13 mouse cellular contexts compared by ENCODE assay signal in genomic region chr2:168583084-168583483, GRCm38 (mm10). TPM values are rescaled to one million over a fixed set of nuclear protein-coding genes. Genes with fewer than 3 reads are reported as not detected.
A peak's percentile ranks its signal among the peaks of the same experiment; 100 is the strongest.
DNase-seq lines count a peak whose midpoint lies in the region; ATAC-seq and TF ChIP-seq lines count a peak whose summit lies in the region.
"Had no signal": no experiment of that assay in that cellular context is flagged by ENCODE, and none has a peak within 500 bp of the region (broad histone marks: within the 10 kb centered on the region; RNA-seq: fewer than 3 reads in every experiment).

No protein-coding gene starts in this region.

- H3K27me3 ChIP-seq in heart, embryonic 14.5 days (ENCODE audit: control insufficient read depth, insufficient read depth, low read length), result no peaks in the 10 kb centered on the region
- no peaks in the 10 kb centered on the region for H3K27me3 ChIP-seq in intestine, postnatal 0 days (replicated peaks; ENCODE audit: control insufficient read depth, insufficient read depth, low read length)
- peaks cover 23% of the 10 kb centered on the region for H3K27me3 ChIP-seq in midbrain, embryonic 10.5 days (ENCODE audit: low read depth, poor library complexity, severe bottlenecking)
- no peaks in the 10 kb centered on the region for H3K27me3 ChIP-seq in forebrain, embryonic 14.5 days (replicated peaks; ENCODE audit: control insufficient read depth, insufficient read depth, low read length)

- DNase-seq in spleen, postnatal 36 days (ENCODE audit: low spot score in 2 of 2), result peak; percentile 31 to 46
- DNase-seq in spleen, postnatal 10 days (ENCODE audit: low spot score in 2 of 2), result no peak
- peak; percentile 53 for DNase-seq in thymus, postnatal 4 days
- no peak for DNase-seq in midbrain, embryonic 10.5 days (ENCODE audit: low spot score)
- DNase-seq in forebrain, embryonic 14.5 days (ENCODE audit: low spot score), result no peak
- DNase-seq: cerebellum, postnatal 10 days; kidney, adult 9 months; layer of hippocampus, adult 9-11 months; liver, postnatal 0 days had no signal

- WGBS in heart, embryonic 14.5 days, result 73% methylated on average over 5 of the region's 5 CpGs
- WGBS in intestine, postnatal 0 days, result 74% methylated on average over 5 of the region's 5 CpGs
- WGBS in midbrain, embryonic 10.5 days, result 86% methylated on average over 5 of the region's 5 CpGs
- WGBS in forebrain, embryonic 14.5 days, result 85% methylated on average over 5 of the region's 5 CpGs

- peaks cover 70 to 88% of the 10 kb centered on the region in 2 experiments for H3K4me1 ChIP-seq in heart, embryonic 14.5 days (ENCODE audit: control insufficient read depth in 2 of 2, insufficient read depth in 2 of 2, low read length in 2 of 2)
- H3K4me1 ChIP-seq in intestine, postnatal 0 days (replicated peaks; ENCODE audit: control insufficient read depth, insufficient read depth, low read length), result no peaks in the 10 kb centered on the region
- peaks cover 46% of the 10 kb centered on the region for H3K4me1 ChIP-seq in midbrain, embryonic 10.5 days
- peaks cover 5% of the 10 kb centered on the region; the same call in 1 of the 2 replicates for H3K4me1 ChIP-seq in forebrain, embryonic 14.5 days (ENCODE audit: control insufficient read depth, insufficient read depth, low read length)

- H3K4me3 ChIP-seq in heart, embryonic 14.5 days (ENCODE audit: control insufficient read depth in 1 of 2, insufficient read depth in 1 of 2, low read depth in 1 of 2, low read length in 2 of 2), result no peak overlapping the region
- H3K4me3 ChIP-seq in intestine, postnatal 0 days (ENCODE audit: low read depth, low read length), result no peak overlapping the region
- H3K4me3 ChIP-seq in midbrain, embryonic 10.5 days, result no peak overlapping the region
- no peak overlapping the region for H3K4me3 ChIP-seq in forebrain, embryonic 14.5 days (ENCODE audit: low read depth, low read length)
- H3K4me3 ChIP-seq: hindbrain, embryonic 12.5 days had no signal

- H3K9ac ChIP-seq in heart, embryonic 14.5 days (ENCODE audit: low read length), result peak overlapping the region; percentile 23; the same call in 1 of the 2 replicates
- no peak overlapping the region for H3K9ac ChIP-seq in intestine, postnatal 0 days (ENCODE audit: low read depth, low read length)
- no peak overlapping the region for H3K9ac ChIP-seq in forebrain, embryonic 14.5 days (ENCODE audit: low read length)
- H3K9ac ChIP-seq: hindbrain, embryonic 12.5 days; liver, postnatal 0 days had no signal

- no peaks in the 10 kb centered on the region for H3K9me3 ChIP-seq in heart, embryonic 14.5 days (ENCODE audit: control insufficient read depth, low read length)
- H3K9me3 ChIP-seq in intestine, postnatal 0 days (ENCODE audit: control insufficient read depth), result no peaks in the 10 kb centered on the region
- H3K9me3 ChIP-seq in midbrain, embryonic 10.5 days (replicated peaks), result no peaks in the 10 kb centered on the region
- H3K9me3 ChIP-seq in forebrain, embryonic 14.5 days (replicated peaks; ENCODE audit: control insufficient read depth, low read length), result no peaks in the 10 kb centered on the region
- H3K9me3 ChIP-seq: hindbrain, embryonic 12.5 days had no signal

- H3K27ac ChIP-seq in heart, embryonic 14.5 days (replicated peaks in 1 of 2; ENCODE audit: control insufficient read depth in 1 of 2, insufficient read depth in 1 of 2, low read depth in 2 of 2, low read length in 2 of 2), result peak overlapping the region in 1 of 2 experiments; percentile 92; a peak in 2 of 4 replicates
- no peak overlapping the region for H3K27ac ChIP-seq in intestine, postnatal 0 days (ENCODE audit: low read depth, low read length)
- no peak overlapping the region for H3K27ac ChIP-seq in midbrain, embryonic 10.5 days (replicated peaks)
- H3K27ac ChIP-seq in forebrain, embryonic 14.5 days (ENCODE audit: low read depth, low read length), result no peak overlapping the region
- H3K27ac ChIP-seq: hindbrain, embryonic 12.5 days had no signal

- no peak for ATAC-seq in heart, embryonic 14.5 days (ENCODE audit: insufficient number of reproducible peaks, insufficient read depth, low FRiP score, low read depth)
- ATAC-seq in megakaryocyte progenitor cell, adult 5-6 weeks (replicated peaks; ENCODE audit: poor library complexity), result peak; percentile 76
- no peak for ATAC-seq in intestine, postnatal 0 days
- ATAC-seq in forebrain, embryonic 14.5 days, result no peak
- ATAC-seq: liver, postnatal 0 days had no signal

- no peaks in the 10 kb centered on the region for H3K36me3 ChIP-seq in heart, embryonic 14.5 days (ENCODE audit: control insufficient read depth, insufficient read depth, low read length)
- no peaks in the 10 kb centered on the region for H3K36me3 ChIP-seq in intestine, postnatal 0 days (ENCODE audit: control insufficient read depth, insufficient read depth)
- H3K36me3 ChIP-seq in midbrain, embryonic 10.5 days, result no peaks in the 10 kb centered on the region
- H3K36me3 ChIP-seq in forebrain, embryonic 14.5 days (ENCODE audit: control insufficient read depth, insufficient read depth, low read length), result no peaks in the 10 kb centered on the region
- H3K36me3 ChIP-seq: hindbrain, embryonic 12.5 days had no signal

- no peak overlapping the region for H3K4me2 ChIP-seq in heart, embryonic 14.5 days (ENCODE audit: low read length)
- no peak overlapping the region for H3K4me2 ChIP-seq in intestine, postnatal 0 days (replicated peaks; ENCODE audit: low read depth)
- H3K4me2 ChIP-seq in forebrain, embryonic 14.5 days (ENCODE audit: low read length), result no peak overlapping the region
- H3K4me2 ChIP-seq: hindbrain, embryonic 12.5 days had no signal

- TF ChIP-seq CTCF in intestine, postnatal 0 days (IDR thresholded peaks at IDR 0.05; ENCODE audit: low read depth), result no peak

RNA-seq across cellular contexts. Expression of gene Nfatc2, which starts 18.4 kb away (rescaled TPM):
- polyA plus RNA-seq in heart, embryonic 14.5 days (2014; fragmentation: Nextera tagmentation; extraction: Ambion mirVana), result 13.0 and 13.2 TPM in 2 replicates
- total RNA-seq in megakaryocyte progenitor cell, adult 5-6 weeks (2015), result 1.7 TPM in 2 replicates
- total RNA-seq in megakaryocyte progenitor cell, adult 5-6 weeks (2017), result 0.17 and 0.47 TPM in 2 replicates
- 1.5 and 1.9 TPM in 2 replicates for polyA plus RNA-seq in intestine, postnatal 0 days (2015; fragmentation: Nextera tagmentation; extraction: Ambion mirVana)
- 0.54 and 0.61 TPM in 2 replicates for polyA plus RNA-seq in midbrain, embryonic 10.5 days (2016; fragmentation: Nextera tagmentation; extraction: Ambion mirVana)
- 1.2 and 1.4 TPM in 2 replicates for polyA plus RNA-seq in forebrain, embryonic 14.5 days (2014; fragmentation: Nextera tagmentation; extraction: Ambion mirVana)

Comparison
In these comparisons a context has a peak if more than half of its experiments do, and no peak if none do; other contexts are left out.
1. DNase-seq: peak in spleen, postnatal 36 days (2 of 2) and thymus, postnatal 4 days (single experiment); none in spleen, postnatal 10 days (0 of 2), midbrain, embryonic 10.5 days (single experiment) and forebrain, embryonic 14.5 days (single experiment).